Mouse (Mus musculus) kidney, adult 11 months (tissue): ENCODE results near the gene Polr1a.

Source experiments
- DNase-seq: peaks from one replicate; pipeline ENCODE4 v3.0.0; 2022

The Polr1a gene

DNA sequence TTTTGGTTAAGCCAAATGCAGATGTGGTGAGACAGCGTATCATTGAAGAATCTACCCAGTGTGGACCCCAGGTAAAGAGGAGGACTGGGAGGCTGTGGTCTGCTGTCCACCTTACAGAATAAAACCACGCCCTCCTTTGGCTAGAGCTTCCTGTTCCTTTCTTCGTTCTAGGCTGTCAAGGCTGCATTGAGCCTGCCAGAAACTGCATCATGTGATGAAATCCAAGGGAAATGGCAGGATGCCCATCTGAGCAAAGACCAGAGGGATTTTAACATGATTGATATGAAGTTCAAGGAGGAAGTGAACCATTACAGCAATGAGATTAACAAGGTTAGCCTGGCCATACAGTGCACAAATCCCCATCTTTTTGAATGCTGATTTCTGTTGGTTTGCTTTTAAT is 41.7 kb downstream of the Polr1a start:
- peak; percentile 82 for DNase-seq

DNA sequence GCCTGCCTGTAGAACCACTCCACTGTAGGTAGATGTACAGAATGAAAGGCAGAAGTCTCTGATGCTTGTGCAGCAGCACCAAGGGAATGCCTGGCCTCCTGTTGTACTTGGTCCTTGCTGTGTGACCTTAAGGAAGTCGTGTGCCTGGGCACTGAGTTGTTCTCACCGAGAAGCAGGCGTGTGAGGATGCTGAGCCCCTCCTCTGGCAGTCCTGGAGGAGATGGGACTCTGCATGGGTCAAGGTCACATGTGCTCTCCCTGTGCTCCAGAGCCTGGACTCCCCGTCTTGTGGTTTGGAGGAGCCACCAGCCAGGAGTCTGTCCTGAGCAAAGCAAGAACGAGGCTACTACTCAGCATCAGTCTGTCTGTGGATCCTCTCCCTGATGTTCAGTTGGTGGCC is 42.3 kb downstream of the Polr1a start:
- DNase-seq: no peak

DNA sequence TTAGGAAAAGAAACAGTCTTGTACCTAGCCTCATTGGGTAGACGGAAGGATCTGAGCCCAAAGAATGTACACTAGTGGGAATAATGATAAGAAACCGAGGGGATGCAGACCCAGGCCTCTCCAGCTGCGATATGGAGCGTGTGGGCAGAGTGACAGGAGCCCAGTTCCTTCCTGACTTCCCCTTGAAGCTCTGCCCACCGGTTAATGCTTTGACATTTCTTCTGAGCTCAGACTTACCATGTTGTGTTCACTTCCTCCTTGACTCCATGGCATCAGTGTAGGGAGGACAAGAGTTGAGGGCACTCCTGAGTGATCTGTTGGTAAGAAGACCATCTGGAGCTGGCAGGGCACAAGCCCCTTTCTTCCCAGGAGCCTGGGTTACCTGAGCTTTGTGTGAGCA is 53.3 kb downstream of the Polr1a start:
- DNase-seq: no peak

DNA sequence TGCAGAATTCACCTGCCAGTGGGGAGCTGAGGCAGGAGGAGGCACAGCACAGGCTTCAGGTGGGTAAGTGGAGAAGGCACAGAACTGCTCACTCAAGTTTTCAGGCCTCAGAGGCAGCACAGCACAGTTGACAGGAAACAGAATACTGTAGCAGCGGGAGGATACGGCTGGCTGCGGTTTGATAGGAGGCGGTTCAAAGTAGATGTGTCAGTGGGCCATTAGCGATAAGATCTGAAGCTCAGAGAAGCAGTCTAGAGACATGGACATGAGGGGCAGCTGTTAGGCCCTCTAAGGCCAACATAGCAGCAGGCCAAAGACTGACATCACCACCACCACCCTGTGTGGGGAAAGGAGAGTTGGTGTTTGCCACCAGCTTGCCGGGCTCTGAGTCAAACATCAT is 53.9 kb downstream of the Polr1a start:
- no peak for DNase-seq

DNA sequence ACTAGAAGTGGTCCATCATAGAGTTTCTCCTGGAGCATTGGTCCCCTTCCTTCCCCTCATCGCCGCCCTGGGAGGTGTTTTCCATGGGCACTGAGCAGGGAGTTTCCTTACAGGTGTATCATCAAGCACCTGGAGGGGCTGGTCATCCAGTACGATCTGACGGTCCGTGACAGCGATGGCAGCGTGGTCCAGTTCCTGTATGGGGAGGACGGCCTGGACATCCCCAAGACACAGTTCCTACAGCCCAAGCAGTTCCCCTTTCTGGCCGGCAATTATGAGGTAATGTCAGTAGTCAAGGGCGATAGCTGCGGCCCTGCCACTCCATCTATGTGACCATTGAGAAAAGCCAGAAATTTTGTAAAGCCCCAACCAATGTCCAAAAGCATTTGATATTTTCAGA is 54.7 kb downstream of the Polr1a start:
- DNase-seq: no peak

DNA sequence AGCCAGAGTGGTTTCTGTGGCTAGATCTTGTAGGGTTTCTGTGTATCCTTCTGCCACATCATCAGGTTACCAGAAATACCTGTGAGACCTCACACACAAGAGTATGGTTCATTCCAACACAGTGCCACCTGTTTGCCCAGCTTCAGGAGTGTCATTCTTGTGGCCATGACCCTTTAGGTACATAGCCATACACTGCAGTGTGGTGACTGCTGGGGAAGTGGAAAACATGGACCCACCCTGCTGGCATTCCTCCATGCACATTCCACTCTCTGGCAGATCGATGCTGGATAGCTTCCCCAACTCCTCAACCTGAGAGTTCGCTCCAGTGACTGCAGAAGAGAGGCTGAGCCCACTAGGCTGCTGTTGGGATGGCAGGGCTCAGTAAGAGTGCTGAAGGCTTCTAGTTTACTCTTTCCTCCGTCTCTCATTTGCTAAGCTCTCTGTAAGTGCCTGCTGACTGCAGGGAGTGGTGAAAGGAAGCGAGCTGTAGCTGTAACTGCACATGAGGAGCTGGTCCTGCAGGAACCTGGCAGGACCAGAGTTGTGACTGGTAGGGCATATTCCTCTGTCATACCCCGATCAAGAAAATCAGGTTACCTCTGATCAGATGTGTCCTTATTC is 57.9 kb downstream of the Polr1a start:
- DNase-seq: no peak

DNA sequence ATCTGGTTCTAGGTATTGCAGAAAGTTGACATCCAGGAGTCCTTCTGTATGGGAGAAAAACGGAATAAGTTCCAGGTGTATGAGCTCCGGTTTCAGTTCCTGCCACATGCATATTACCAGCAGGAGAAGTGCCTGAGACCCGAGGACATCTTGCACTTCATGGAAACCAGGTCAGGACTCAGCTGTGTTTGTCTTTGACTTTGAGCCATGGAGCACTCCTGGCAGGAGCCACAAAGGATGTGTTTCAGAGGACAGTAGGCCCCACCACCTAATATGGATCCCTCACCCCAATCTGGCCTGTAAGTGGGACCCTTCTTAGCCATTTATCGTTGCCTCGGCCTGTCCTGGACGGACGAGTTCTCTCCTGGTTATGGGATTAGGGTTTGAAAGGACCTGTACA is 59.0 kb downstream of the Polr1a start:
- DNase-seq: no peak

DNA sequence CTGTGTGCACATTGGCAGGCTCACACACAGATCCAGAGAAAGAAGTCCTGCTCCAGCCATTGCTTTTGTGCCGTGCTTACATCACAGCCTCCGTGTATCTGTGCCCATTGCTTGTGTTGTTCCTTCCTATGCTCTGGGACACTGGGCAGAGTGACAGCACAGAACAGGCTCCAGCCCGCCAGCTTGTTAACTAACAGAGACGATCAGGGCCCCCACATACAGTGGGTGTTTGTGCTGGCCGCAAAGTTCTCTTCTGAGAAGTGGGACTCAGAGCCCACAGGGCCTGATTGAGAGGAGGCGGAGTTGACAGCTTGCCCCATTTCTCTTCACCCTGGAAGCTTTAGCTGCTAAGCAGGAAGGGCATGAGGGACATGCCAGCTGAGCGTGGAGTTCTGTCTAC is 60.6 kb downstream of the Polr1a start:
- no peak for DNase-seq

DNA sequence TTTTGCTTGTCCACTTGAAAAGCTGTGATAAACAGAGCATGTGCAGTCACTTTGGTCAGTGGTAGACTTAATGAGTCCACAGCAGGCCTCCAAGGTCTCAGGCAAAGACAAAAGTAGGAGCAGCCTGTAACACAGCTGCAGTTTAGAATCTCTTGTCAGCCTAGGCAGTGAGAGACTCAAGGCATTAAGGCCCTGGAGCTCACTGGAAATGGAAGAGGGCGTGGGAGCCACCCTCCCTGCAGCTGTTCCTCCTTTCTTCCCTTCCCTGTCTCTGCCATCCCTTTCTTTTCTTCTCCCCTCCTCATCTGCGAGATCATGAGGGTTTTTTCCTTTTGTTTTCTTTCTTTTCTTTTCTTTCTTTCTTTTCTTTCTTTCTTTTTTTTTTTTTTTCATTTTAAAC is 61.3 kb downstream of the Polr1a start:
- no peak for DNase-seq

DNA sequence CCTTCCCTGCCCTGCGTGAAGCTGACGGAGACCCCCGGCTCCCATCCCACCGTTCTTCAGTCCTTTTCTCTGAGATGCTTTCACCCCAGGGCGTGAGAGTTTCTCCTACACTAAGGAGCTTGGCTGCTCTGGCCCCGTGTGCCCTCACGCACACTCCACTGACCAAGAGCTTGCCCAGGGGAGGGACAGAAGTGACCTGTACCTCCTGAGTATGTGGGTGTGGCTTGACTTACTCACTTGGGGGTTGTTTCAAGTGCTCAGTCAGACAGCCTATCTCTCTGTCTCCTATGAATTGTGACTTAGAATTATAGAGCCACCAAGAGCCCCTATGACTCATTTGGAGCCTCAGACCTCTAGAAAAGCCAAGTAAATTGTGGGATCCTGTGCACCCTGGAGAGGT is 67.7 kb downstream of the Polr1a start:
- DNase-seq: no peak

DNA sequence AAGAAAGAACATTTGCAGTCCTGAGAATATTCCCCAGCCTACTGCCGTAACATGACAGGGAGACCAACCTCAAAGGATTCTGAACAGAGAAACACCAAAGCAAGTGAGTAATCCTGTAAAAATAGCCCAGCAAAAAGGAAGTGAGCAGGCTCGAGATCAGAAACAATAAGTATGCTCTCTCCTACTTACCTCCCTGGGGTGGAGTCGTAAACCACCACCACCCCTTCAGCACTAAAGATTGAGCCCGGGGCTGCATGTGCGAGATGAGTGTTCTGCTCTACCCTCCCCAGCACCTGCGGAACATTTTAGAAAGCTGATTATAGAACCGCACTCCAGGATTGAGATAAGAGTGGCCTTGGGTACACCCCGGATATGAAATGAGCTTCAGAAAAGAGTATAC is 71.3 kb downstream of the Polr1a start:
- no peak for DNase-seq

DNA sequence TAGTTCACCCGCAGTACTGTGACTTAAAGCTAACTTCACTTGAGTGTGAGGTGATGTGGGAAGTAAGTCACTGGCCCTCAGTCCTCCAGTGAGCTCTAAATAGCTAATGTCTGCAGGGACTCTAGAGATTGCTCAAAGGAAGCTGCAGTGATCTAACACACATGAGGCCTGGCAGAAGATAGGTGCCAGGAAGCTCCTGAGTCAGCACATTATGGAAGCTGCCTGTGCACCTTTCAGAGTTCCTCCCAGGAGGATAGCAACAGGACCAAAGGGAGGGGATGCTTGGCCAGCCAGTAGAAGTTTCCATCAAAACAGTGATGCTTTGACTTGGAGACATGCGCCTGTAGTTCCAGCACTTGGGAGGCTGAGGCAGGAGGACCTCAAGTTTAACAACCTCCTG is 71.7 kb downstream of the Polr1a start:
- no peak for DNase-seq

DNA sequence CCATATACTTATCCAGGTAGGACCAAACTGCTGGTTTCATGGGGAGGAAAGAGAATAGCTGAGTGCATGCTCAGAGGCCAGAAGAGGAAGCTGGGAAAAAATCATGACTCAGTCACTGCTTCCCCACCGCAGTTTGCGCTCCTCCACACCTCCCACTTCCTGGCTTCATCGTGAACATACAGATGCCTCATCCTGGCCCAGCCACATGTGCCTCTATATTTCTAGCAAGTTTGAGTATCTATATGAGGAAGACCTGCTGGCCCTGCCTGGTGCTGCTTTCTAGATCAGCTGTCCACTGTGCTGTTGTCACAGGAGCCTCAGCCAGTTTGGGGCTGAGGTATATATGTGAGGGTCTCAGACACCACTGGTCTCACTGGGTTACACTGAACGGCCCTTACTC is 72.6 kb downstream of the Polr1a start:
- DNase-seq: no peak

DNA sequence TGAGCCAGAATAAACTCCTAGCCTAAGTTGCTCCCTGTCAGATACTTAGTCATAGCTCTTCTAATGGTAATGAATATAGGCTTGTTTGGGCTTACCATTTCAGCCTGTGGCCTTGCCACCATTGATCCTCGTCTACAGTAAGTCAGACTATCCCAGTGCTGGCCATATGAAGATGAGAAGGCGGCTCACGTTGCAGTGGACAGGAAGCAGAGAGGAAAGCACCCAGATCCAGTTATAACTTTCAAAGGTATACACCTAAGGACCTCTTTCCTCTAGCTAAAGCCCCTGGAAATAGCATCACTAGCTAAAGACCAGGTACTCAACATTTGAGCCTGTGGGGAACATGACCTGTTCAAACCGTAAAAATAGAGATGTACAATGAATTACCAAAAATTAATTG is 77.1 kb downstream of the Polr1a start:
- no peak for DNase-seq

DNA sequence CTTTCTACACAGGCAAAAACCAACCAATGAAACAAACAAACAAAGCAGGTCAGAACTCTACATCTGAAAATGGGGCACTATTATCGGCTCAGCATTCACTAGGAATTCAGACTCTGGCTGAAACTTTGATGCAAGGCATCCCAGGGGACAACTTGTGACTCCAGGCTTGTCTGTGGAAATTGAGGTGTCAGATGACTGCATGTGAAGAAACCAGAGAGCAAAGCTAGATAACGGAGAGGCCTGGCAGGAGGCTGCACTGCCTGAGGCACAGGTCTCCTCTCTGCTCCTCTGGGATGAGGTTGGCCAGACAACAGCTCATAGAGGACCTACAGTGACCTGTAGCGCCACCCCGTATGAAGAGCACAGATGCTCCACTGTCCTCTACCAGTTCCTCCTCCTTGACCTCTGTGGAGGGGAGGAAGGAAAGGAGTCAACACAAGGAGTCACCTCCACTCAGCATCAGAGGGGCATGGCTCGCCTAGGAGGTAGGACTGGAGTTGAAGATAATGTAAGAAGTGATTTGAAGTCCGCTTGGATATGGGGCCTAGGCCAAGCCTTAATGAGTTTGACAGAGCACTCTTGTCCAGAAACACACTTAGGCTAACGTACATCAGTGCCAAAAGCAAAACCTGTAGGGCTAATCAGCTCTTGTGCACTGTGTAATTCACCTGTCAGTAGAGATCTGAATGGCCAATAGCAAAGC is 78.8 kb downstream of the Polr1a start:
- DNase-seq: no peak

DNA sequence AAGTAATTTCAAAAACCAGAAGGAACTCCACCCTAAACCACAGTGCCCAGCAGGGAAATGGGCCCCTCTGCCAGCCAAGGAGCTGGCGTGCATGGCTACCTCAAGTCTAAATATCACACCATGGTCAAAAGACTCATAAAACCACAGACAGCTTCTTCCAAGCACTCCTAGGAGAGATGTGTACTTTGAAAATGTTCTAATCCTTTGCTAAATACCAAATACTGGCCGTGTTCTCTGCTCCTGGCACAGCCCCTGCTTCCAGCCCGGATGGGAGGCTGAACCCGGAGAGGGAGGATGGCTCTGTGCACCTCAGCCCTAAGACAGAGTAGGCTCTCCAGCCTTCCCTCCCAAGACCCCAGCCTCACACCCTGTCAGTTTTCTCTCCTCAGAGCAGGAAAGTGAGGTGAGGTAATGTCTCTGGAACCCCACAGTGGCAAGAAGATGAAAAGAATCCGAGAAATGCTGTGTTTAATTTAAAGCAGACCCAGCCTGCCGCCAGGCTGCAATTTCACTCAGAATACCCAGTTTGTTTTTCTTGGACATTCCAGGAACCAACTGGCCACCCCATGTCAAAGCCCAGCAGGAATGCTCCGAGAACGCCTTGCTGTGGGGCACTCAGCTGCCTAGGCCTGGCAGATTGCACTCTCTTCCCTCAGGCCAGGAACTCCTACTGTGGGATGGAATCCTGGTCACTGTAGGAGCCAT is 80.9 kb downstream of the Polr1a start:
- DNase-seq: peak; percentile 15

DNA sequence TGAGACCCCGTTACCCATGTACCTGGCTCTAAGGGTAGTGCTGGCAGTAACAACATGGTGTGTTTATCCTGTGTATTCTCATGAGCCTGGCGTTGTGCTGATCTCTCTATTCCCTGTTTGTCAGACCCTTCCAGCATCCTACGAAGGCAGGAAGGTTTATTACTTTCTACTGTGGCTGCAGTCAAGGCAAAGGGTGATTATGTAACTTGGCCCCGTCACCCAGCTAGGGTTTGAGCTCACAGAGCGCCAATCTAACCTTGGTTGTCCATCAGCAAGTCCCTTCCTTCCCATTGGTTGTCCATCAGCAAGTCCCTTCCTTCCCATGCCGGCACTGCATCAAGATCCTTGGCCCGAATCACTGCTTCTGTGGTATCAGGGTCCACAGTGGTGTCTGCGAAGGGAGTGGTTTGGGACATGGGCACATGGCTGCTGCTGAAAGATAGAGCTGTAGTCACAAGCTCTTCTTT is 81.6 kb downstream of the Polr1a start:
- DNase-seq: no peak

DNA sequence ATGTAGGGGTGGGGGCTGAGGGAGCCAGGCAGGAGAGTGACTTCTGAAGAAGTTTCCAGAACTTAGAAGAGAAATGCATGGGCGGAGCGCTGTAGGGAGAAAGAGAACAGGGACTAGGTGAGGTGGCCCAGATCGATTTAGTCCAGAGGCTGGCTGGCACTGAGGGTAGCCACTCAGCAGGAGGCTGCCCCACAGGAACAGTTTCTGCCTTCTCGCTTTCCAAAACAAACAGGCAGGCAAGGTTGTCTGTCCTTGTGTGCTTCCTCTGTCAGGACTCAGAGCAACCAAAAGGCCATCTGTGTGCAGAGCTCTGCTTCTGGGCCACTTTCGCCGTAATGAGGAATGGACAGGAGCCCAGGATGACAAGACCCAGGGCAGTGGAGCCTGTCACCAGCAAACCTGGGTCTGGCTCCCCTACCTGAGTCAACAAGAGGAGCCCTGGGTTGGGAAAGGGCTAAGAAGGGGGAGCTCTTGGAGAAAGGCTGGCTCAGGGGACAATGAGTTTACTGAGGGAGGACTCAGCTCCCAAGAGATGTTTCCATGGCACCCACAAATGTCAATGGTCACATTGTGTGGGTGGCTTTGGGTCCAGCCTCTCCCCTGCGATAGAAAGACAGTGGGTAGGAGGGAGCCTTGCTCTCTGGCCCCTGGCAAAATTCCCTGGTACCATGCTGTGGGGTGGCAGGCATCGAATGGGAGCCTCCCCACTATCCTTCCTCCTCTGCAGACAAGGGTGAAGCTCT is 82.5 kb downstream of the Polr1a start:
- no peak for DNase-seq

DNA sequence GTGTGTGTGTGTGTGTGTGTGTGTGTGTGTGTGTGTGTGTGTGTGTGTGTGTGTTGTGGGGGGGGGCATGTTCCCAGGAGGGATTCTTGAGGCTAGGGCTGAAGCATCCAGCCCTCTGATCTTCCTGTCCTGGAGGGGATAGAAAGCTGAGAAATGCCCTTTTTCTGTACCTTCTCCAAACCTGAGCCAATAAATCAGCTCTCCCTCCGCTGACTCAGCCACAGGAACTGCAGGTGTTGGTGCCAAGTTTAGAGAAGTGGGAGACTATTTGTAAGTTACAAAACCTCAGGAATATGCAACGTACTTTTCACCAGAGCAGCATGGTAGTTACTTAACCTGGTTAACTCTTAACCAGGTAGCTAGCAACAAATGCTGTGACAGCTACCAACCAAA is 83.1 kb downstream of the Polr1a start:
- no peak for DNase-seq

DNA sequence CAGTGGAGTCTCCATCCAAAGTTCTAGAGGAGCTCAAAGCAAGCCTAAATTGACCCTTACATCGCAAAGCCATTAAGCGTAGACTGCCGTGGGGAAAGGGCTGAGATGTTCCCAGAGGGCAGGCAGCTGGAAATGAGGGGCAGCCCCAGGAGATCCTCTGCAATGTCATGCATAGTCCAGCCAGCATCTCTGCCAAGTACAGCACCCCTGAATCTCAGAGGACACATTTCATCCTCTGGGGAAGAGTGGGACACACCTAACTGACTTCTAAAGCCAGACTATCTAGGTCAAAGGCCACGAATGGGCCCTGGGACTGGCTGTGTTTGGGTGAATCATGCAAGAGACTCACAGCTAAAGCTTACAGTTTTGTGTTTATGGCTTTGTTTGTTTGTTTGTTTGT is 85.2 kb downstream of the Polr1a start:
- DNase-seq: no peak

DNA sequence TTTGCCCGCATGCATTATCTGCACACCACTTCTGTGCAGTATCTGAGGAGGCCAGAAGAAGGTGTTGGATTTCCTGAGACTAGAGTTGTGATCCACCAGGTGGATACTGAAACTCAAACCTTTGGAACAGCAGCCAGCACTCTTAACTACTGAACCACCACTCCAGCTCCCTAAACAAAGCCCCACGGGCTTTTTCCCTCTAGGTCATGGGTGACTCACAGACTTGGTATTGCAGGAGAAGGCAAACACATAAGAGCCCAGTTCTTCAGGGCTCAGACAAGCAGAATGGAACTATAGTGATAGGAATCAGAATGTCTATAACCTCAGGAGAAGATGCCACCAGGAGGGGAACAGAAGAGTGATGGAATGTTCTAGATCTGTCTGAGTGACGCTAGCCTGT is 86.2 kb downstream of the Polr1a start:
- DNase-seq: no peak

DNA sequence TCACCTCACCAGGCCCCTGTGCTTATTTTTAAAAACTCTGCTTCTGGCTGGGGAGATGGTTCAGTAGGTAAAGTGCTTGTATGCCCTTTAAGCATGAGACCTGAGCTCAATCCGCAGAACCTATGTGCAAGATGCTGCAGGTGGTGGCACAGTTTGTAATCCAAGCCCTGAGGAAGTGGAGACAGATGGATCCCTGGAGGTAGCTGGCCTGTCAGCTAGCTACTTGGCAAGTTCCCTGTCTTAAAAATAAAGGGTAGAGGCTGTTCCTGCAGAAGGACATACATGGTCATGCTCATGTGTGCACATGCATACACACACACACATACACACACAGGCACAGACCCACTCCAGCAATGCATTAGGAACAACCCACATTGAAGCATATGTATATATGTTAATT is 88.4 kb downstream of the Polr1a start:
- no peak for DNase-seq

DNA sequence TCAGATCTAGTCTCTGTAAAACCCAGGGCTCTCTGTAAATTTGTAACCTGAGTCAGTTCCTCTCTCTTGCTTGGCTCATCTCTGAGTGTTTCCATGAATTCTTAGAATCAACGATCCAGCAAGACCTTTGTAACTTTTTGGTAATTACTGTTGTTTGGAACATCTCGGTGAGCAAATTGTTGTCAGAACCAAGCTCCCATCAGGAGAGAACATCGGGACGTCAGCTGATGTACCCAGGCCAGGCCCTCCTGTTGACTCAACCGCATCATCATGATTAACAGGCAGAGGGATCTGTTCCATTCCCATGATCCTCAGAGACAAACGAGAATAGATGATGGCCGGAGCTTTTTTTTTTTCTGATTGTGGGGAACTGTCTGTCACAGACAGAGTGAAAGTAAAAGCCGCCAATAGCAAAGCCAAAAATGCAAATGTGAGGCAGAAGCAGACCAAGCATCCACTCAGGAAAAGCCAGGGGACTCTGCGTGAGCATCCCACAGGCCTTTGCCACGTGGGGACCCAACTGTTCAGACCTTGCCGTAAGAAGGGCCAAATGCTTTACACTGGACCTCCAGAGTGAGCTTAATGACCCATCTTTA is 91.2 kb downstream of the Polr1a start:
- DNase-seq: no peak
